Mouse (Mus musculus) CH12.LX (cell line): ENCODE results near the gene Gp5. TPM values are rescaled to one million over a fixed set of nuclear protein-coding genes. Genes with fewer than 3 reads are reported as not detected.

ENCODE experiments used
- DNase-seq: peaks from one replicate; pipeline ENCODE4 v3.0.0-alpha.2; 2013; ENCODE audit errors: extremely low read depth
- H3K27ac ChIP-seq: 2 replicates; pipeline ENCODE4 v1.5.1; 2012; ENCODE audit warnings: low read depth, mild to moderate bottlenecking, control low read depth, moderate library complexity; ENCODE audit not compliant: insufficient read depth
- H3K27me3 ChIP-seq: replicated peaks from 2 replicates; pipeline ENCODE3; 2012; ENCODE audit warnings: inconsistent platforms
- H3K36me3 ChIP-seq, 2 experiments: replicated peaks in 1 of 2; 2 replicates each; pipeline versions ENCODE3 to v1.6.1; 2012; ENCODE audit warnings: inconsistent platforms in 1 of 2, low read length in 1 of 2, mild to moderate bottlenecking in 1 of 2, mixed read lengths in 1 of 2, moderate library complexity in 1 of 2; ENCODE audit not compliant: control insufficient read depth in 1 of 2, insufficient read depth in 1 of 2
- H3K4me1 ChIP-seq, 2 experiments: 2 replicates each; pipeline ENCODE4 v1.6.1; 2012; ENCODE audit warnings: inconsistent platforms in 1 of 2, moderate library complexity in 1 of 2; ENCODE audit not compliant: insufficient read depth in 2 of 2, control insufficient read depth in 1 of 2
- H3K4me2 ChIP-seq: 2 replicates; pipeline ENCODE4 v1.6.1; 2012; ENCODE audit warnings: low read depth, mild to moderate bottlenecking, control low read depth; ENCODE audit not compliant: poor library complexity, insufficient read depth, severe bottlenecking
- H3K4me3 ChIP-seq, 3 experiments: fragments of 150-350 bp in 1 of 3; sonication (generic) in 1 of 3; replicated peaks in 1 of 3; 2 replicates each; pipeline versions ENCODE3 to v1.5.1; 2011 to 2012; ENCODE audit warnings: low read depth in 2 of 3, low read length in 2 of 3, mild to moderate bottlenecking in 2 of 3, moderate library complexity in 2 of 3, control low read depth in 1 of 3, improper control_type of control experiment in 1 of 3, inconsistent platforms in 1 of 3, mixed read lengths in 1 of 3; ENCODE audit not compliant: poor library complexity in 1 of 3
- H3K79me2 ChIP-seq: replicated peaks from 2 replicates; pipeline ENCODE4 v1.6.1; 2012; ENCODE audit warnings: mild to moderate bottlenecking, moderate library complexity; ENCODE audit not compliant: control insufficient read depth, poor library complexity, insufficient read depth, severe bottlenecking; ENCODE audit errors: extremely low read depth
- H3K9ac ChIP-seq: 2 replicates; pipeline ENCODE4 v1.6.1; 2012; ENCODE audit warnings: low read depth, mild to moderate bottlenecking, control low read depth, moderate library complexity; ENCODE audit not compliant: insufficient read depth
- H3K9me3 ChIP-seq: replicated peaks from 2 replicates; pipeline ENCODE3; 2012; ENCODE audit warnings: low read length, inconsistent platforms, mixed read lengths
- CHD1 ChIP-seq: IDR thresholded peaks from 2 replicates; pipeline ENCODE4 v1.6.1; 2012; ENCODE audit warnings: low read depth, low read length, improper control_type of control experiment, inconsistent platforms
- CHD2 ChIP-seq: IDR thresholded peaks from 2 replicates; pipeline ENCODE4 v1.6.1; 2011; ENCODE audit warnings: low read length, improper control_type of control experiment
- CTCF ChIP-seq, 2 experiments: IDR thresholded peaks in 1 of 2; conservative IDR thresholded peaks in 1 of 2; 2 replicates each; pipeline ENCODE4 v1.5.1; 2011 to 2012; ENCODE audit warnings: low read depth in 2 of 2, low read length in 2 of 2, improper control_type of control experiment in 1 of 2, inconsistent platforms in 1 of 2, mild to moderate bottlenecking in 1 of 2, moderate library complexity in 1 of 2
- GABPA ChIP-seq: IDR thresholded peaks from 2 replicates; pipeline ENCODE4 v1.6.1; 2012; ENCODE audit warnings: low read depth, low read length, improper control_type of control experiment, inconsistent platforms; ENCODE audit not compliant: insufficient replicate concordance
- HCFC1 ChIP-seq: IDR thresholded peaks from 2 replicates; pipeline ENCODE4 v1.6.1; 2012; ENCODE audit warnings: low read depth, mild to moderate bottlenecking, inconsistent platforms, low read length, improper control_type of control experiment
- JUN ChIP-seq: IDR thresholded peaks from 2 replicates; pipeline ENCODE4 v1.6.1; 2011; ENCODE audit warnings: low read depth, mild to moderate bottlenecking, low read length, improper control_type of control experiment, moderate library complexity; ENCODE audit not compliant: insufficient read depth
- MAX ChIP-seq: IDR thresholded peaks from 2 replicates; pipeline ENCODE4 v1.6.1; 2011; ENCODE audit warnings: low read length, improper control_type of control experiment
- NELFE ChIP-seq: IDR thresholded peaks from 2 replicates; pipeline ENCODE4 v1.6.1; 2011; ENCODE audit warnings: low read depth, low read length, improper control_type of control experiment
- POLR2AphosphoS2 ChIP-seq: IDR thresholded peaks from 2 replicates; pipeline ENCODE4 v1.6.1; 2011; ENCODE audit warnings: low read depth, low read length, improper control_type of control experiment
- RAD21 ChIP-seq: IDR thresholded peaks from 2 replicates; pipeline ENCODE4 v1.6.1; 2011; ENCODE audit warnings: low read depth, mild to moderate bottlenecking, low read length, improper control_type of control experiment, moderate library complexity
- RCOR1 ChIP-seq: conservative IDR thresholded peaks from 2 replicates; pipeline ENCODE4 v1.6.1; 2012; ENCODE audit warnings: low read depth, mild to moderate bottlenecking, inconsistent platforms, low read length, improper control_type of control experiment
- TCF12 ChIP-seq: IDR thresholded peaks from 2 replicates; pipeline ENCODE4 v1.6.1; 2014; ENCODE audit warnings: low read depth, mild to moderate bottlenecking, inconsistent platforms, low read length, improper control_type of control experiment
- UBTF ChIP-seq: IDR thresholded peaks from 2 replicates; pipeline ENCODE4 v1.6.1; 2012; ENCODE audit warnings: low read depth, mild to moderate bottlenecking, inconsistent platforms, low read length, improper control_type of control experiment, moderate library complexity
- USF2 ChIP-seq: conservative IDR thresholded peaks from 2 replicates; pipeline ENCODE4 v1.6.1; 2011; ENCODE audit warnings: low read depth, low read length, improper control_type of control experiment
- ZNF384 ChIP-seq: IDR thresholded peaks from 2 replicates; pipeline ENCODE4 v1.6.1; 2012; ENCODE audit warnings: low read depth, low read length, improper control_type of control experiment, inconsistent platforms
- dilution Hi-C: fragments of 300-500 bp; cut with MboI; formaldehyde crosslinking; loops from 2 replicates; pipeline ENCODE4 v1.14.3; 2020; ENCODE audit warnings: low sequenced_read_pairs; ENCODE audit not compliant: extremely low pct_unique_long_range_greater_than_20kb, extremely low pct_ligation_motif_present
- in situ Hi-C: fragments of 300-500 bp; cut with MboI; formaldehyde crosslinking; loops from 3 replicates; pipeline ENCODE4 v1.14.3; 2019; ENCODE audit warnings: low sequenced_read_pairs, low pct_ligation_motif_present, low pct_unique_long_range_greater_than_20kb, mixed read lengths
- polyA plus RNA-seq: library from polyadenylated mRNA; unstranded; fragments of >175 nt; gene quantifications from 2 replicates; pipeline ENCODE4 v1.2.1, GENCODE M21; 2012; ENCODE audit warnings: low read depth; ENCODE audit not compliant: insufficient read length
- total RNA-seq, 2 experiments: library from RNA; depleted of rRNA; stranded (reverse); fragments of 300-350 nt in 1 of 2; fragments of >200 nt in 1 of 2; gene quantifications; 2 replicates each; pipeline ENCODE4 v1.2.3; 2012 to 2014

Gp5 gene
- total and polyA plus RNA-seq, 3 experiments, result 0.25 TPM; not detected in 2

- no peak overlapping the region for H3K9ac ChIP-seq
- peaks cover 7% of the 10 kb centered on the region for H3K9me3 ChIP-seq
- no peak for DNase-seq
- TF ChIP-seq MAX, result no peak
- TF ChIP-seq POLR2AphosphoS2, result no peak; the same call in 1 of the 2 replicates
- TF ChIP-seq TCF12, result no peak
- TF ChIP-seq CHD1, result no peak
- TF ChIP-seq NELFE, result no peak
- TF ChIP-seq ZNF384, result no peak
- no peak for TF ChIP-seq UBTF
- TF ChIP-seq USF2, result no peak
- no peak for TF ChIP-seq JUN
- H3K4me1 ChIP-seq, result 0 out of 4 replicates have a peak, but pooled peaks cover 0 to 4% of the 10 kb centered on the region in 2 experiments
- H3K27me3 ChIP-seq, result no peaks in the 10 kb centered on the region
- no peak overlapping the region for H3K27ac ChIP-seq
- dilution Hi-C loops (no loop called here), in situ Hi-C loops (no loop called here)
- H3K4me2 ChIP-seq, result no peak overlapping the region
- H3K36me3 ChIP-seq, result peaks cover 8 to 44% of the 10 kb centered on the region in 2 experiments
- H3K79me2 ChIP-seq, result no peaks in the 10 kb centered on the region
- no peak overlapping the region for H3K4me3 ChIP-seq
These were observed 436 bp downstream of the Gp5 start for GRCm38 (mm10) chr16:30310171-30310515.

- Histone ChIP-seq H3K27me3 (no peaks in the 10 kb centered on the region), H3K9me3 (peaks cover 7% of the 10 kb centered on the region), H3K4me3 (no peak overlapping the region), H3K4me2 (no peak overlapping the region), H3K36me3 (peaks cover 4 to 40% of the 10 kb centered on the region in 2 experiments), H3K79me2 (no peaks in the 10 kb centered on the region), H3K27ac (no peak overlapping the region; the same call in 1 of the 2 replicates), H3K4me1 (peaks cover 0 to 8% of the 10 kb centered on the region in 2 experiments; a peak in 2 of 4 replicates), H3K9ac (no peak overlapping the region)
- dilution Hi-C loops, result no loop called here
- TF ChIP-seq CHD2, result no peak
- no peak for TF ChIP-seq UBTF
- TF ChIP-seq GABPA, result no peak
- no peak for TF ChIP-seq HCFC1
- TF ChIP-seq RCOR1, result no peak
- TF ChIP-seq RAD21, result no peak
- TF ChIP-seq CTCF (conservative IDR thresholded peaks at IDR 0.05 in 1 of 2, IDR thresholded peaks at IDR 0.05 in 1 of 2; ENCODE audit: low read depth in 2 of 2, low read length in 2 of 2), result no peak
- TF ChIP-seq CHD1, result no peak
- DNase-seq, result no peak
- in situ Hi-C loops, result no loop called here
These were observed 996 bp downstream of the Gp5 start for GRCm38 (mm10) chr16:30309395-30310170.
